Mouse (Mus musculus): Measurements from ENCODE around the gene Slc22a2.

DNA sequence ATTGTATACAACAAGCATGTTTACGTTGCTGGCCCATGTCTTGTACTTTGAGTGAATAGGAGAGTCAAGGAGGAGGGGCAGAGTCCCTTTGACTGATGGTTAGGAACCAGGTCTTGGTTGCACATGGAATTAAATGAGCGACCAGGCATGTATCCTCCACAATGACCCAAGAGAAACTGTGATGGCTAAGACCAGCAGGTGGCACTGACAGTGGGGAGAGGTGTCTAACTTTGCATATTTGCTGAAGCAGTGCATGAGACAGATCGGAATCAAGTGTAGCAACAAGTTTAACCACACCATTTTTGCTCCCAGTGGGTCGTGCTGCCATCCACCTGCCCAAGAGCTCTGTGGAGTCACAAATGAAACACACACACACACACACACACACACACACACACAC is 21.7 kb upstream of the Slc22a2 start:
- TF ChIP-seq CTCF (IDR thresholded peaks at IDR 0.05; ENCODE audit: control insufficient read depth, insufficient read depth, low read length) (no peak), POLR2A (IDR thresholded peaks at IDR 0.05; ENCODE audit: borderline replicate concordance, control insufficient read depth, low read depth, low read length) (no peak)

All from bone marrow, adult 2 months (tissue).